Mouse (Mus musculus) kidney, adult 11 months (tissue): Measurements from ENCODE around the gene Vamp8.

Experiments used
- DNase-seq: peaks from one replicate; pipeline ENCODE4 v3.0.0; 2022

Vamp8 gene

DNA sequence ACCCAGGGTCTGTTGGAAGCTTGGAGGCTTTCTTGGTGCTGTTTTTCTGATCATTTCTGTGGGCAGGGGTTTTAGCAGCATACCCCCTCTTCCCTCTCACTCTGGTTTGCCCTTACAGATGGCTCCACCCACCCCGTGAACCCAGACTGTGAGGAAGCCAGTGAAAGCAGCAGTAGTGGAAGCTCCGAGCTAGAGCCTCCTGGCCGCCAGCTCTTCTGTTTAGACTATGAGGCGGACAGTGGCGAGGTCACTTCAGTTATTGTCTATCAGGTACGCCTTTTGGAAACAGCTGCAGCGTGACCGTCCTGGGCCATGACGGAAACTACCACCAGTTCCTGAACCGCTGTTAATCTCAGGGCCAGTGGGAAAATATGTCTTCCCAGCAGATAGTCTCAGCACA, 42.1 kb downstream of the Vamp8 start:
- DNase-seq = peak; percentile 51

DNA sequence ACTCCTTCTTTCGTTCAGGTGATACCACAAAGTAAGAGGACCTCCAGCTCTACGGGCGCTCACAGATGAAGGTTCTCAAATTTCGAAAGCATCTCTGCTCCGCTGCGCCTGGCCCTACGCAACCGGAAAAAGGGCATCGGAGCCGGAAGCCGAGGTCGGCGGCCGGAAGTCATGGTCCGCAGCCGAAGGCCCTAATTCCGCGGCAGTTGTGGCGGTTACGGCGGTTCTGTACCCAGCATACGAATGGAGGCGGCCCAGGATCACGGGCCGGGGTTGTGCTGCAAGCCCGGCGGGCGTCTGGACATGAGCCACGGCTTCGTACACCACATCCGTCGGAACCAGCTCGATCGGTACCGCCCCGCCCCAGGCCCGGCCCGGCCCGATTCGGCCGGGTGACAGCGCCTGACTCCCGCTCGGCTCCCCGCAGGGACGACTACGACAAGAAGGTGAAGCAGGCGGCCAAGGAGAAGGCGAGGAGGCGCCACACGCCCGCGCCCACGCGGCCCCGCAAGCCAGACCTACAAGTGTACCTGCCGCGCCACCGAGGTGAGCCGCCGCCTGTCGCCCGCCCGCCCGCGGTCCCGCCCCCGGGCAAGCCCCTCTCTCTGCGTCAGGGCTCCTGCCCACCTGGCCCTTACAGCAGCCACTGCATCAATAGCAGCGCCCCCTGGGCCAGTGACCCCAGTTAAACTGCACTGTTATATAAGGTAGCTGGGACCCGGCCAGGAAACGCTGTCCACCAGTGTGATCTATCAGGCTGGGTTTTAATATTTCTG, 43.1 kb downstream of the Vamp8 start, which contains the start of gene 0610030E20Rik:
0610030E20Rik (plus strand) TSS at position 152 of the 776 bp plus-strand sequence.
- peak; percentile 92 for DNase-seq

DNA sequence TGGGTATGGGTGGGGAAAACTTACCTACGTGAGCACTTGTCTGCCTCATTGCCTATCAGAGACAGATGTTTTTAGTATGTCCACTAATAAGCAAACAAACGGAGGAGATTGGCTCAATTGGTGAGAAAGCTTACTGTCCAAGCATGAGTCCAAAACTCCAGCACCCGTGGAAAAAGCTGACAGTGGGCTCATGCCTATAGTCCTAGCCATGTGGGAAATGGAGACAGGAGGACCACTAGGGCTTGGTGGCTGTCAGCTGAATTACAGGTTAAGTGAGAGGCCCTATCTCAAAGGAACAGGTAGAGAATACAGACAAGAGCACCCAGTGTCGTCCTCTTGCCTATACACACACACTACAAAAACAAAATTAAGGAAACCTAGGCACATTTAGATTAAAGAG, 44.2 kb downstream of the Vamp8 start:
- no peak for DNase-seq

DNA sequence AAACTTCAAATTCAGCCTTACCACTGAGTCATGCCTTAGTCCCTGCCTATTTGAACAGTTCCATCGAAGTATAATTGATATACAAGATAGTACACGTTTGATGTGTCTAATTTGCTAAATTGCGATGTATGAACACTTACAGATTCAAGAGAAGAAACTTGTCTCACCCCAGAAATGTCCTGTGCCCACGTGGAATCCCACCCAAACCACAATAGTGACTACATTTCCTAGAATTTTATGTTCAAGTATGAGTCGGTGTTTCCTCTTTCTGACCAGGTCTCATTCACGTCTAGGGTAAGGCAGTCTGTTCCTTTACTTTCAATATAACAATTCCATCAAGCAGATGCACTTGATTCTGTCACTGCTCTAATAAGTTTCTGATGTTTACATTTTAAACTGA, 44.9 kb downstream of the Vamp8 start:
- no peak for DNase-seq

DNA sequence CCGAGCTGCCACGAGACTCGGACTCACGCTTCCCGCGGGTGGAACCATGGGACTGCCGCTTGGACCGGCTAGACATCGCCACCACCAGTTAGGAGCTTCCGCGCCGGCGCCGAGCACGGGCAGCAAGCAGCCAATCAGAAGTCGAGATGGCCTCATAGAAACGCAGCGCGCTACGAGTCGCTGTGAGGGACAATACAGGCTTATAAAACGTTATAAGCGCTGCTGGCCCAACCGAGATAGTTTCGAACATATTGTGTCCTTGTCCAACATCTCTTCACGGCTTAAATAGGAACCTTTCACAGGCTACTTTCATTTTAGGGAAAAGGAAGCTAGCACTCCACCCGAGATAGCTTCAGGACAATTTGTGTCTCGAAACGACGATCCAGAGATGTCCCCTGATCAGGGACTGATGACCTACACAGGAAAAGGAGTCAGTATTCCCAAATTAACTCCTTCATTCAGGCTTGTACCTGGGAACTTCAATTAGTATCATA, 45.4 kb downstream of the Vamp8 start, which contains the start of gene Usp39:
Usp39 (minus strand) TSS at position 111 of the 494 bp plus-strand sequence.
- DNase-seq = peak; percentile 93

DNA sequence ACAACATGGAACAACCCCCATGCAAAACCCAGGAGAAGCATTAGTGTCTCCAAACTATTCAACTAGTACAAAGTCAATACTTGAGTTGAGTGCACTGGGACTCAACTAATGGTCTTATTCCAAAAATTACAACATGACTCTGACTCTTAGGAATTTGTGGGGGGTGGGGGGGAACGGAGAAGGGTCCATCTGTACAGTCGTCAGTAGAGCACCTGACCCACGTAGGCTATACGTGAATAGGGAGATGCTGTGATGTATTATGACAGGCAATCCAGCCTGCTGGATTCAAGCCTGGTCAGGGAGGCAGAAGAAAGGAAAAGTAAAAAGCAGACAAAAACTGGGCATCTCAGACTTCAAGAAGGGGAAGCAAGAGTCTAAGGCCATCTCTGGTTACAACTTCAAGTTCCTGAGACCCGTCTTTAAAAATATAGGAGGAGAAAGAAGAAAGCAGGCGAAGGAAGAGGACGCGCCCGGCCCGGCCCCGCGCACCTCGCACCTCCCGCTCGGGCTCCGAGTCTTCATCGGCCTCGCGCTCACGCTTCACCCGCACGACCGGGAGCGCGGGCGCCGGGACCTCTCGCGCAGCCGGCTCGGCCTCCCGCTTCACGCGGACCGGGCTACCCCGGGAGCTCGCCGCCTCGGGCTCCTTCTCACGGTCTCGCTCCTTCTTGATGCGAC, 46.0 kb downstream of the Vamp8 start:
- no peak for DNase-seq

DNA sequence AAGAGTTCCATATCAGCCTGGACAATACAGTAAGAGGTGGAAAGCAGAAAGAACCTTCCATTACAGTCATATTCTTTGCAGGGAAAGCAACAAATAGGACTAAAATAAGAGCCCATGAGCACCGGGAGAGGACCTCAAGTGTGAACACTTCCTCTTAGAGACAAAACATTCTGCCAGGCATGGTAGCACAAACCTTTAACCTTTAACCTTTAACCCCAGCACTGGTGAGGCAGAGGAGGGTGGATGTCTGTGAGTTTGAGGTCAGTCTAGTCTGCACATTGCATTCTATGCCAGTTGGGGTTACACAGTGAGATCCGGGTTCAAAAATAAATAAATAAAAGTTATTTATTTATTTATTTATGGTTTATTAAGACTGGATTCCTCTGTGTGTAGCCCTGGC, 50.0 kb downstream of the Vamp8 start:
- peak; percentile 34 for DNase-seq
